Mouse (Mus musculus) CH12.LX (cell line): Measurements from ENCODE around the gene Hoxa11. TPM values are rescaled to one million over a fixed set of nuclear protein-coding genes. Genes with fewer than 3 reads are reported as not detected.

Experiments
- DNase-seq: peaks from one replicate; pipeline ENCODE4 v3.0.0-alpha.2; 2013; ENCODE audit errors: extremely low read depth
- H3K27ac ChIP-seq: 2 replicates; pipeline ENCODE4 v1.5.1; 2012; ENCODE audit warnings: low read depth, mild to moderate bottlenecking, control low read depth, moderate library complexity; ENCODE audit not compliant: insufficient read depth
- H3K27me3 ChIP-seq: replicated peaks from 2 replicates; pipeline ENCODE3; 2012; ENCODE audit warnings: inconsistent platforms
- H3K36me3 ChIP-seq, 2 experiments: replicated peaks in 1 of 2; 2 replicates each; pipeline versions ENCODE3 to v1.6.1; 2012; ENCODE audit warnings: inconsistent platforms in 1 of 2, low read length in 1 of 2, mild to moderate bottlenecking in 1 of 2, mixed read lengths in 1 of 2, moderate library complexity in 1 of 2; ENCODE audit not compliant: control insufficient read depth in 1 of 2, insufficient read depth in 1 of 2
- H3K4me1 ChIP-seq, 2 experiments: 2 replicates each; pipeline ENCODE4 v1.6.1; 2012; ENCODE audit warnings: inconsistent platforms in 1 of 2, moderate library complexity in 1 of 2; ENCODE audit not compliant: insufficient read depth in 2 of 2, control insufficient read depth in 1 of 2
- H3K4me2 ChIP-seq: 2 replicates; pipeline ENCODE4 v1.6.1; 2012; ENCODE audit warnings: low read depth, mild to moderate bottlenecking, control low read depth; ENCODE audit not compliant: poor library complexity, insufficient read depth, severe bottlenecking
- H3K4me3 ChIP-seq, 3 experiments: fragments of 150-350 bp in 1 of 3; sonication (generic) in 1 of 3; replicated peaks in 1 of 3; 2 replicates each; pipeline versions ENCODE3 to v1.5.1; 2011 to 2012; ENCODE audit warnings: low read depth in 2 of 3, low read length in 2 of 3, mild to moderate bottlenecking in 2 of 3, moderate library complexity in 2 of 3, control low read depth in 1 of 3, improper control_type of control experiment in 1 of 3, inconsistent platforms in 1 of 3, mixed read lengths in 1 of 3; ENCODE audit not compliant: poor library complexity in 1 of 3
- H3K79me2 ChIP-seq: replicated peaks from 2 replicates; pipeline ENCODE4 v1.6.1; 2012; ENCODE audit warnings: mild to moderate bottlenecking, moderate library complexity; ENCODE audit not compliant: control insufficient read depth, poor library complexity, insufficient read depth, severe bottlenecking; ENCODE audit errors: extremely low read depth
- H3K9ac ChIP-seq: 2 replicates; pipeline ENCODE4 v1.6.1; 2012; ENCODE audit warnings: low read depth, mild to moderate bottlenecking, control low read depth, moderate library complexity; ENCODE audit not compliant: insufficient read depth
- H3K9me3 ChIP-seq: replicated peaks from 2 replicates; pipeline ENCODE3; 2012; ENCODE audit warnings: low read length, inconsistent platforms, mixed read lengths
- BHLHE40 ChIP-seq: IDR thresholded peaks from 2 replicates; pipeline ENCODE4 v1.6.1; 2011; ENCODE audit warnings: mild to moderate bottlenecking, low read depth, low read length, improper control_type of control experiment
- CHD2 ChIP-seq: IDR thresholded peaks from 2 replicates; pipeline ENCODE4 v1.6.1; 2011; ENCODE audit warnings: low read length, improper control_type of control experiment
- CTCF ChIP-seq, 2 experiments: IDR thresholded peaks in 1 of 2; conservative IDR thresholded peaks in 1 of 2; 2 replicates each; pipeline ENCODE4 v1.5.1; 2011 to 2012; ENCODE audit warnings: low read depth in 2 of 2, low read length in 2 of 2, improper control_type of control experiment in 1 of 2, inconsistent platforms in 1 of 2, mild to moderate bottlenecking in 1 of 2, moderate library complexity in 1 of 2
- E2F4 ChIP-seq: IDR thresholded peaks from 2 replicates; pipeline ENCODE4 v1.6.1; 2011; ENCODE audit warnings: low read depth, low read length, improper control_type of control experiment; ENCODE audit not compliant: insufficient replicate concordance
- ELF1 ChIP-seq: IDR thresholded peaks from 2 replicates; pipeline ENCODE4 v1.6.1; 2014; ENCODE audit warnings: low read depth, mild to moderate bottlenecking, inconsistent platforms, low read length, improper control_type of control experiment
- EP300 ChIP-seq: IDR thresholded peaks from 2 replicates; pipeline ENCODE4 v1.6.1; 2011; ENCODE audit warnings: low read length, improper control_type of control experiment
- IRF4 ChIP-seq: IDR thresholded peaks from 2 replicates; pipeline ENCODE4 v1.6.1; 2014; ENCODE audit warnings: low read depth, mild to moderate bottlenecking, inconsistent platforms, low read length, improper control_type of control experiment
- JUN ChIP-seq: IDR thresholded peaks from 2 replicates; pipeline ENCODE4 v1.6.1; 2011; ENCODE audit warnings: low read depth, mild to moderate bottlenecking, low read length, improper control_type of control experiment, moderate library complexity; ENCODE audit not compliant: insufficient read depth
- JUND ChIP-seq: conservative IDR thresholded peaks from 2 replicates; pipeline ENCODE4 v1.6.1; 2011; ENCODE audit warnings: low read depth, low read length, improper control_type of control experiment
- KAT2A ChIP-seq: IDR thresholded peaks from 2 replicates; pipeline ENCODE4 v1.6.1; 2012; ENCODE audit warnings: low read length, improper control_type of control experiment, inconsistent platforms; ENCODE audit not compliant: insufficient replicate concordance
- MAFK ChIP-seq: IDR thresholded peaks from 2 replicates; pipeline ENCODE4 v1.6.1; 2011; ENCODE audit warnings: low read length, improper control_type of control experiment; ENCODE audit not compliant: insufficient replicate concordance
- MAZ ChIP-seq: IDR thresholded peaks from 2 replicates; pipeline ENCODE4 v1.6.1; 2012; ENCODE audit warnings: low read depth, mild to moderate bottlenecking, inconsistent platforms, low read length, improper control_type of control experiment, moderate library complexity
- MXI1 ChIP-seq: IDR thresholded peaks from 2 replicates; pipeline ENCODE4 v1.6.1; 2011; ENCODE audit warnings: mild to moderate bottlenecking, low read depth, low read length, improper control_type of control experiment
- NRF1 ChIP-seq: IDR thresholded peaks from 2 replicates; pipeline ENCODE4 v1.6.1; 2014; ENCODE audit warnings: low read depth, mild to moderate bottlenecking, inconsistent platforms, low read length, improper control_type of control experiment, moderate library complexity
- PAX5 ChIP-seq: IDR thresholded peaks from 2 replicates; pipeline ENCODE4 v1.6.1; 2012; ENCODE audit warnings: low read length, inconsistent platforms, mixed read lengths
- POLR2A ChIP-seq: IDR thresholded peaks from 2 replicates; pipeline ENCODE4 v1.6.1; 2011; ENCODE audit warnings: low read depth, mild to moderate bottlenecking, improper control_type of control experiment, low read length
- RAD21 ChIP-seq: IDR thresholded peaks from 2 replicates; pipeline ENCODE4 v1.6.1; 2011; ENCODE audit warnings: low read depth, mild to moderate bottlenecking, low read length, improper control_type of control experiment, moderate library complexity
- SMC3 ChIP-seq: IDR thresholded peaks from 2 replicates; pipeline ENCODE4 v1.6.1; 2011; ENCODE audit warnings: low read depth, low read length, improper control_type of control experiment
- TCF12 ChIP-seq: IDR thresholded peaks from 2 replicates; pipeline ENCODE4 v1.6.1; 2014; ENCODE audit warnings: low read depth, mild to moderate bottlenecking, inconsistent platforms, low read length, improper control_type of control experiment
- UBTF ChIP-seq: IDR thresholded peaks from 2 replicates; pipeline ENCODE4 v1.6.1; 2012; ENCODE audit warnings: low read depth, mild to moderate bottlenecking, inconsistent platforms, low read length, improper control_type of control experiment, moderate library complexity
- ZC3H11A ChIP-seq: IDR thresholded peaks from 2 replicates; pipeline ENCODE4 v1.6.1; 2012; ENCODE audit warnings: low read depth, mild to moderate bottlenecking, inconsistent platforms, low read length, improper control_type of control experiment
- ZKSCAN1 ChIP-seq: IDR thresholded peaks from 2 replicates; pipeline ENCODE4 v1.6.1; 2012; ENCODE audit warnings: low read depth, inconsistent platforms, low read length, improper control_type of control experiment, borderline replicate concordance
- ZMIZ1 ChIP-seq: IDR thresholded peaks from 2 replicates; pipeline ENCODE4 v1.6.1; 2012; ENCODE audit warnings: low read depth, mild to moderate bottlenecking, inconsistent platforms, low read length, improper control_type of control experiment
- ZNF384 ChIP-seq: IDR thresholded peaks from 2 replicates; pipeline ENCODE4 v1.6.1; 2012; ENCODE audit warnings: low read depth, low read length, improper control_type of control experiment, inconsistent platforms
- dilution Hi-C: fragments of 300-500 bp; cut with MboI; formaldehyde crosslinking; loops from 2 replicates; pipeline ENCODE4 v1.14.3; 2020; ENCODE audit warnings: low sequenced_read_pairs; ENCODE audit not compliant: extremely low pct_unique_long_range_greater_than_20kb, extremely low pct_ligation_motif_present
- in situ Hi-C: fragments of 300-500 bp; cut with MboI; formaldehyde crosslinking; loops from 3 replicates; pipeline ENCODE4 v1.14.3; 2019; ENCODE audit warnings: low sequenced_read_pairs, low pct_ligation_motif_present, low pct_unique_long_range_greater_than_20kb, mixed read lengths
- polyA plus RNA-seq: library from polyadenylated mRNA; unstranded; fragments of >175 nt; gene quantifications from 2 replicates; pipeline ENCODE4 v1.2.1, GENCODE M21; 2012; ENCODE audit warnings: low read depth; ENCODE audit not compliant: insufficient read length
- total RNA-seq, 2 experiments: library from RNA; depleted of rRNA; stranded (reverse); fragments of 300-350 nt in 1 of 2; fragments of >200 nt in 1 of 2; gene quantifications; 2 replicates each; pipeline ENCODE4 v1.2.3; 2012 to 2014

Gene Hoxa11
- total and polyA plus RNA-seq, 3 experiments = not detected

- H3K9me3 ChIP-seq = peaks cover 24% of the 10 kb centered on the region
- in situ Hi-C loops = loop anchor here (25.0 kb wide), 1 partner anchor 655 kb away; no protein-coding TSS in a partner anchor
- peak overlapping the region; percentile 38; the same call in 1 of the 2 replicates for H3K4me2 ChIP-seq
- dilution Hi-C loops = no loop called here
- peak; percentile 71 for DNase-seq
- H3K27me3 ChIP-seq = peaks cover 7% of the 10 kb centered on the region
- H3K79me2 ChIP-seq = no peaks in the 10 kb centered on the region
- no peak overlapping the region for H3K9ac ChIP-seq
- TF ChIP-seq E2F4 = no peak
- TF ChIP-seq CTCF (conservative IDR thresholded peaks at IDR 0.05 in 1 of 2, IDR thresholded peaks at IDR 0.05 in 1 of 2; ENCODE audit: low read depth in 2 of 2, low read length in 2 of 2) = peak; percentile 40 to 92
- TF ChIP-seq SMC3 = peak; percentile 88
- no peak for TF ChIP-seq TCF12
- no peak for TF ChIP-seq JUN
- peak; percentile 99 for TF ChIP-seq RAD21
- peak; percentile 47 for TF ChIP-seq ZC3H11A
- no peak for TF ChIP-seq BHLHE40
- H3K27ac ChIP-seq = no peak overlapping the region
- H3K36me3 ChIP-seq = no peaks in the 10 kb centered on the region
- H3K4me3 ChIP-seq = no peak overlapping the region
- H3K4me1 ChIP-seq = no peaks in the 10 kb centered on the region
Observed at GRCm38 (mm10) chr6:52256956-52257355, 11.3 kb upstream of the Hoxa11 start.

- H3K4me3 ChIP-seq = no peak overlapping the region
- no peaks in the 10 kb centered on the region for H3K4me1 ChIP-seq
- H3K27ac ChIP-seq = no peak overlapping the region
- dilution Hi-C loops (no loop called here), in situ Hi-C loops (loop anchor here (25.0 kb wide), 1 partner anchor 658 kb away; no protein-coding TSS in a partner anchor)
- no peak overlapping the region for H3K9ac ChIP-seq
- H3K4me2 ChIP-seq = no peak overlapping the region
- H3K36me3 ChIP-seq = no peaks in the 10 kb centered on the region
- peaks cover 21% of the 10 kb centered on the region for H3K9me3 ChIP-seq
- no peaks in the 10 kb centered on the region for H3K79me2 ChIP-seq
- TF ChIP-seq POLR2A (no peak), UBTF (no peak), ZMIZ1 (no peak), IRF4 (no peak), PAX5 (no peak), E2F4 (no peak), EP300 (no peak), MAZ (no peak), ELF1 (no peak), MXI1 (no peak), ZKSCAN1 (no peak), KAT2A (no peak), CHD2 (no peak), ZNF384 (no peak), JUN (no peak), NRF1 (no peak), JUND (no peak), TCF12 (no peak), MAFK (no peak)
- H3K27me3 ChIP-seq = no peaks in the 10 kb centered on the region
- no peak for DNase-seq
Observed at GRCm38 (mm10) chr6:52253511-52254500, 8.2 kb upstream of the Hoxa11 start.
